Mouse (Mus musculus): ENCODE data around the gene Fbxw7. TPM values are rescaled to one million over a fixed set of nuclear protein-coding genes. Genes with fewer than 3 reads are reported as not detected.
A peak's percentile ranks its signal among the peaks of the same experiment; 100 is the strongest.

The Fbxw7 gene
- total RNA-seq, 2 experiments from 2014 or later: 240 to 267 TPM

DNA sequence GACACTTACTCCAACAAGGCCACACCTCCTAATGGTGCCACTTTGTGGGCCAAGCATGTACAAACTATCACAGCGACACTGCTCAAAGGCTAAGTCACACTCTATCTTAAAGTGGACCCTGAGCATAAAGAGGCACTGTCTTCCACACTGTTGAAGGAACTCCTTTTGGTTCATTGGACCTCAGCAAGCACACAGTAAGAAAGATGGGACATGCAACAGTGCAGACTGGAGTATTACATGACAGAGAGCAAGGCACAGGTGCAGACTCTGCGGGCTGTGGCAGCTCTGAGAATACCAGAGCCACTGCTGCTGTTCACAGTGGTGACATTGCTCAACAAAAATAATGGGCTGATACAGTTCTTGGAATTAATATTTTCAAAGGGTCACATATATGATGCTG, 165.1 kb downstream of the Fbxw7 start:
- intact Hi-C loops (cut with DNase I): no loop called here

DNA sequence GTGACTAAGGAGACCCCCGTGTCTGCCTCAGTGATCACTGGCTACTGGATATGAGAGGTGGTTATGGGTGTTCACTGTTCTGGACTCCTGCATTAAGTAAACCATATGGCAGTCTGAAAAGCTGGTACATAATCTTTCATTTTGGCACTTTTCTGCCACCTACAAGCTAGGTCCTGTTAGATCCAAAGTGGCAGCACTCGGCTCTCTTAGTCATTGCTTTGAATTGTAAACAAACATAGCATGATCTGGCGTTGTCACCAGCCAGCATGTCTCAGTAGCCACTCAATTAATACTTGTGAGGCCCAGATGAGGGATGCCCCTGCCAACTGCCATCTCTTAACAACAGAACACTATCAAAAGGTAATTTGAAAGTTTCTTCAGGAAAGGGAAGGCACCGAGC, 167.6 kb downstream of the Fbxw7 start:
- intact Hi-C loops (cut with DNase I): no loop called here
- no peak for DNase-seq (ENCODE audit: low spot score in 2 of 2)

More for the DNA sequence above, 165.1 kb downstream of the Fbxw7 start:
- DNase-seq (ENCODE audit: low spot score in 2 of 2): no peak

DNA sequence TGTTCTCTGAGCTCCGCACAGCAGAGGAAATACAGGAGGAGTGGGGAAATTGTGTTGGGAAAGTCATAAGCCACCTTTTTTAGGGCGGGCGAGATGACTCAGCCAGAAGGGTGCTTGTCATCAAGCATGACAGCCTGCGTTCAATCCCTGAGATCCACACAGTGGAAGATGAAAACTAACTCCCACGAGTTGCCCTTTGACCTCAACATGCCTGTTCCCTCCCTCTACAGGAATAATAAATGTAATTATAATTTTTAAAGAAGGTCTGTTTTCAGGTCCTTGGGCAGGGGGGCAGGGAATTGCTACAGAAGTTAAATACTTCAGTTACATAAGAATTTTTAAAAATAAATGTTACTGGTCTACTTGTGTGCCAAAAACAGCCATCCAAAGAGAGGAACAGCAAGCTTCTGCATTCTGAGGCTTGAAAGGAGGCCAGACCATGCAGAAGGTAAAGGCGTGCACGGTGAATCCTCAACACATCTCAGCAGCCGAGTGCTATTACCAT, 170.1 kb downstream of the Fbxw7 start:
- DNase-seq (ENCODE audit: low spot score in 2 of 2): peak; percentile 61 to 74
- intact Hi-C loops (cut with DNase I): no loop called here

DNA sequence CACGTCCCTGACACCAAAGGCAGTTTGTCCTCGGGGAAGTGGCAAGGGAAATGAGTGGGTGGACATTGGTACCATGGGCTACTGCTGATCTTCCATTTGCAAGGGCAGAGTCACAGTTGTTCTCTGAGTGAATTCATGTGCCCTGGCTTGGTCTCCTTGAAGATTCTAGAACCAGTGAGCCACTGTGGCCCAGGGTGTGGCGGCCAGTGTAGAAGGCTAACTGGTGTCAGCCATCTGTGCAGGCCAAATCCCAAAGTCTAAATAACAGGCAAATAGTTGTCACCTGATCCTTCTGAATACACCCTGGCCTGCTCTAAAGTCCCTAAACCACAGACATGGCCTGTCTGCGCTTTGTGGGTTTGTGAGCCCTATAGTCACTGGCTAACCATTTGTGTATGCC, 173.8 kb downstream of the Fbxw7 start:
- DNase-seq (ENCODE audit: low spot score in 2 of 2): no peak
- intact Hi-C loops (cut with DNase I): no loop called here

DNA sequence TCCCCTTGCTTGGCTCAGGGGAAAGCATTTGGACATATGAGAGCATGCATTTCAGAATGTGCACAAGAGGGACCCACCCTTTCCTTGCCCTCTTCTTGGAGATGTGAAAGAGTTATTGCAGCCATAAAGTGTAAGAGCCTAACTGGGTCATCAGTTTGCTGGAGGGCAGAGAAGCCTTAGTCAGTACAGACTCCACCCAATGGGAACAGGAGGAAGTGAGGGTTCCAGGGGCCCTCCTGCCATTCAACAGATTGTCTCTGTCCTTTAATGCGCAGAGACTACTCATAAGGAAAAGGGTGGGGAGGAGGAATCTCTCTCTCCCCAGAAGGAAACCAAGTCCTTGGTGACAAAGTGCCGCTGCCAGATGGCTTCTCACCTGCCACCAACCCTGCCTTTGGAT, 190.2 kb downstream of the Fbxw7 start:
- intact Hi-C loops (cut with DNase I): no loop called here
- no peak for DNase-seq (ENCODE audit: low spot score in 2 of 2)

DNA sequence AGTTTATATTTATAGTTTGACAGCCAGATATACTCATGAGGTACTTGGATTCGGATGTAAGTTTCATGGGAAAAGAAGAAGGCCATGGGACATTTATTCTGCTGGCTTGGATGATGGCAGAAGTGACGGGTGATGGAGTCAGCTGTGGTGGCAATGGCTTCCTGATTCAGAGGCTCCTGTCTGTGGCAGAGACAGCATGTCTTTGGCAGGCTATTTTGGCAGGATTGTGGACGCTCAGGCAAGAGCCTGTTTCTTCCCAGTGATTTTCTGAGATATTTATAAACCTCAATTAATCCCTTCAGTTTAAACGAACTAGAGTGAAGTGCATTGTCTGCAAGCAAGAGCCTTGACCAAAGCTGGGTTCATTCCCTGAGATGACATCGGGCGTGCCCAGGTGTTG, 197.8 kb downstream of the Fbxw7 start:
- no peak for DNase-seq (ENCODE audit: low spot score in 2 of 2)
- intact Hi-C loops (cut with DNase I): no loop called here

DNA sequence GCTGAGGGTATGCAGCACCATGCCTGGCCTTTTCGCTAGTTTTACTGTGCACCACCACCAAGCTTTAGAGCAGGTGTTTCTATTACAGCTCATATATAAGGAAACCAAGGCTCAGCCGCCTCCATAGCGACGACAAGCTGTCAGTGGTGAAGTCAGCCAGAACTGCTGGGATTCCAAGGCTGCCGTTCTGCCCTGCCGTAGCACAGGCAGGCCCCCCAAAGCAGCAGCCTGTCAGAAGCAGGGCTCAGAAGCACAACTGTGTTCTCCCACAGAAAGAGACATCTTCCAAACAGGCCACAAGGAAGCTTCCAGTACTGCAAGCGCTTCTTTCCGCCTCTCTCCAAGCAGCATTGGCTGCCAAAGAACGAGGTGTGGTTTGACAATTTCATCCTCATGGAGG, 200.6 kb downstream of the Fbxw7 start:
- intact Hi-C loops (cut with DNase I): no loop called here

DNA sequence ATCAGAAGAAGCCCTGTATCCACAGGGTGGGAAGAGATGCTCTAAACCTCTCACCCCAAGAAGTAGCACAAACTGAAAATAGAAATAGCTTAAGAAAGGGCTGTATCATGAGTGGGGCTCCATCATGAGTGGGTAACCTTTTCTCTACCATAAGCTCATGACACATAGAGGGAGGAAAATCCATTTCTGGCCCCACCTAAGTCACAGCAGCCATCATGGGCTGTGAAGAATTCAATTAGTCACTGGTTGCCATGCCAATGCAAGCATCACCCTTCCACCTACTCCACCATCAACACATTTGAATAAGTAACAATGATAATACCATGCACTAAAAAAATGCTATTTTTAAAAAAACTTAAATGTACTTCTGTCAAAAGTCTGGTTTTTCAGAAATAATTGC, 205.1 kb downstream of the Fbxw7 start:
- intact Hi-C loops (cut with DNase I): loop anchor here (10.0 kb wide), 2 partner anchors 295 to 355 kb away; no protein-coding TSS in a partner anchor
- DNase-seq (ENCODE audit: low spot score in 2 of 2): peak; percentile 53 to 83

More for the DNA sequence above, 200.6 kb downstream of the Fbxw7 start:
- DNase-seq (ENCODE audit: low spot score in 2 of 2): peak; percentile 71 to 73

DNA sequence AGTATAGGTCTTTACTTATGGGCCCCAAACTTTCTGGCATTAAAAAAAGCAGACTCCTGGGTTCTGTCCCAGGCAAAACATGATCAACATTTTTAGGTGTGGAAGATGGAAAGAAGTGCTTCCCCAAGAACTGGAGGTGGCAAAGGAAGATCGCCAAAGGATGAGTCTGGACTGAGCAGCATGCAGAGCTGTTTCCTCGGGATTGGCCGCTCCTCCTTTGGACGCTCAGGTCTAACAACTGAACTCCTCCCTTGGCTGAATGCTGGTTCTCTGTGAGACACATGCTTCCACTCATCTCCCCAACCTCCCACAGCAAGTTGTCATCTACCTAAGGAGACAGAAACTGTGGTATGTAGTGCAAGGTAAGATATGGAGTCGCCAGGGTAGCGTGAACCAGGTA, 206.7 kb downstream of the Fbxw7 start:
- intact Hi-C loops (cut with DNase I): loop anchor here (10.0 kb wide), 2 partner anchors 293 to 353 kb away; no protein-coding TSS in a partner anchor
- DNase-seq (ENCODE audit: low spot score in 2 of 2): no peak

DNA sequence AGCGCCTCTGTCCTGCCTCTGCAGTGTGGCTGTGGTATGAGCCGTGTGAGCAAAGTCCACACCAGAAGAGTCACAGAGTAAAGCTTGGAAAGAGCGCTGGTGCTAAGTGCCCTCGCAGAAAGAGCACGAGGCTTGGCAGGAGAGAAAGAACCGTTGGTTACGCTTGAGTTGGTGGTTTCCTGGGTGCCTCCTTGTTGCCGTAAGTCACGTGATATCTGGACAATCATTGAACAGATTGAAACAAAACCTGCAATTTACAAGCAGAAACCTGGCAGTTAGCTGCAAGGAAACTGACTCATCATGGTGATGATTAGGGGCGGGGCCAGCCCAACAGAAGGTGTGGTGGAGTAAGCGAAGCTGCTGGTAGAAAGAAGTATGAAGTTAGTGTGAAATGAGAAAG, 207.7 kb downstream of the Fbxw7 start:
- intact Hi-C loops (cut with DNase I): loop anchor here (10.0 kb wide), 2 partner anchors 292 to 352 kb away; no protein-coding TSS in a partner anchor
- no peak for DNase-seq (ENCODE audit: low spot score in 2 of 2)

DNA sequence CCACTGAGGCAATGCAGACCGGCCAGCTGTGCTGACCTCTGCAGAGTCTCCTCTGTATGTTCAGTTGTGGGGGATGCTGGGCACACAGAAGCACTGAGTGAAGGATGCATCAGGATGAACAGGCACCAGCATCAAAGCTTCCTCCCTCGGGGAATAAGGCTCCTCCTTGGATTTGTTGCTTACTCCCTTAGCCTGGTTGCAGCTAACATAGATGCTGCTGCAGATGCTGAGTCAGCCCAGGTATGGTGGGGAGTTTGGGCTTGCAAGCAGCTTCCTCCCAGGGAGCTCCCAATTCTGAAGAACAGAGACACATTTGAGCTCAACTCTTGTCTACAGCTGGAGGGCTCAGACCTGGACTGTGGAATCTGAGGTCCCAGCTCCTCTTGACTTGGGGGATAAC, 209.2 kb downstream of the Fbxw7 start:
- intact Hi-C loops (cut with DNase I): loop anchor here (10.0 kb wide), 2 partner anchors 291 to 351 kb away; no protein-coding TSS in a partner anchor
- no peak for DNase-seq (ENCODE audit: low spot score in 2 of 2)

DNA sequence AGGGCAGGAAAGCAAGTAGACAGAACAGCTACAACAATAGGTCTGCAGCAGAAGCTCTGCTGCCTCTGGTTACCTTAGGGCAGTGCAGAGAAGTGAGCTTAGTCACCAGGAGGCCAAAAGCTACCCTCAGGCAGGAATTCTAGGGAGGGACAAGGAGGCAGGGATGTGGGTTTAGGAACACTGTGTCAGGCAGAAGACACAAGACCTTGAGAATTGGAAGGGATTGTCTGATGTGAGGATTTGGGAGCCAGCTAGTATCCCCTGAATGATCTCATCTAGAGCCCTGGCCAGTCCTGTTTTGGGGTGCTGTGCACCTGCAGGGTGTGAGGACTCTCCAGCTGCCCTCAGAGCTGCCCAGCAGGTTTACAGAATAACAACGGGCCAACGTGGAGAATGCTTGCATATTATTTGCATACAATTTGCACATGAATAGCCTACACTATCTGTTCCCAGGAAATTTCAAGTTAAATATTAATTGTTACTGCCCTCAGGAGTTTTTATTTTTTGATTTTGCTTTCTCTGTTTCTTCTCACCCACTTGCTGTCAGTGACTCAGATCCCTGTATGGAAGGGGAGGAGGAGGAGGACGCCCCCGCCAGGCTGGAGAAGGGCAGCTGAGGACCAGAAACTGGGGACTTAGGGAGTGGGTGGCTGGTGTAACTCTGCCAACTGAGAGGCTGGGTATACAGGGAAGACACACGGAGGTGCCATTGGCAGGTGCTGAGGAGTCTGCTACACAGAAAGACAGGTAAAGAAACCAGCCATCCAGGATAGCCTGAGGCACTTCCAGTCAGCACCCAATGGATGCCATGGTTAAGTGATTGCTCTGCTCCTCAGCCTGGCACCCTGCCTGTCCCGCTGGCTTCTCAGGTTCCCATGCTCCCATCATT, 210.0 kb downstream of the Fbxw7 start:
- DNase-seq (ENCODE audit: low spot score in 2 of 2): peak; percentile 67 to 81
- intact Hi-C loops (cut with DNase I): loop anchor here (10.0 kb wide), 2 partner anchors 290 to 350 kb away; no protein-coding TSS in a partner anchor

Other genes with a start within 250 kb of the Fbxw7 start
- gene Arfip1, start 232.6 kb upstream of the Fbxw7 start, total RNA-seq (2021): 10 to 100 TPM; 15.5 to 16.3 TPM
- gene Tigd4, start 221.7 kb upstream of the Fbxw7 start, total RNA-seq (2021): not detected
- gene Tmem154, start 149.1 kb upstream of the Fbxw7 start, total RNA-seq (2021): 1 to 10 TPM in 1 of 2 experiments, under 1 TPM in 1; 0.78 to 1.4 TPM